Mouse (Mus musculus): ENCODE results near the gene Dapk1.

Dapk1 gene

GRCm38 (mm10) chr13:60744078-60744460, 142.3 kb downstream of the Dapk1 start:
- peak; percentile 93 for DNase-seq

- DNase-seq = no peak
These were observed 143.0 kb downstream of the Dapk1 start for GRCm38 (mm10) chr13:60744736-60745135.

DNA sequence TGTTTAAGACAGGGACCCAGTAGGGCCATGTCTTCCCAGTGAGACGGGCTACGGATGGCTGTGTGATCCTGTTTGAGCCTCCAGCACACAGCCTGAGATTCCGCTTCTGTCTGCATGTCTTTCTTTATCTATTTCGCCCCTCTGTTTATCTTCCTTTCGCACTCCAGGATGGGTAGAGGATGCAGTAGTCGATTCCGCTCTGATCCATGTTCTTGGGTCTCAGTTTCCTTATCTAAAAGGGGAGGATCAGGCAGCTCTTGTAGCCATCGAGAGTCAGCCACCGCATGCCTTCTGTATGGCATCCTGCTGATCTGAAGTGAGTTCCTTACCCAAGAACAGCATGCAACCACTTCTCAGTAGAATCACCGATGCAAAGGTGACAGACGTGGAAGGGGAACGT, 143.6 kb downstream of the Dapk1 start:
- DNase-seq = no peak

DNA sequence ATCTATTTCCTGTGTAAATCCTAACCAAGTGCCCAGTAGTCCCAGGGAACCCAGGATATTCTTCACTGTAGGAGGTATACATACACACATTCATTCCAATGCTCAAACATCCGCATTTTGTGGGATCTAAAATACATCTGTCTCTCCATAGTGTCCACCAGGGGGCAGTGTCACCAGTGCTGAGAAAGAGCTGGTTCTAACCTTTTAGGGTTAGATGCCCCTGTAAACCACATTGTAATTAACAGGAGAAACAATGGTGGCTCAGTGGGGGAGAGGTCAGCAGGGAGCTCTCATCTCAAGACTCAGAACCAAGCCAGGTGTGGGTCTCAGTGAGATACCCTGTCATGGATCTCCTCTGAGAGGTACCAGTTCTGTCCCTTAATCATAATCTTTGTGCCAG, 144.5 kb downstream of the Dapk1 start:
- DNase-seq = peak; percentile 51

- DNase-seq = no peak
These were observed 145.5 kb downstream of the Dapk1 start for GRCm38 (mm10) chr13:60747201-60747600.

- DNase-seq = no peak
These were observed 146.8 kb downstream of the Dapk1 start for GRCm38 (mm10) chr13:60748556-60748955.

DNA sequence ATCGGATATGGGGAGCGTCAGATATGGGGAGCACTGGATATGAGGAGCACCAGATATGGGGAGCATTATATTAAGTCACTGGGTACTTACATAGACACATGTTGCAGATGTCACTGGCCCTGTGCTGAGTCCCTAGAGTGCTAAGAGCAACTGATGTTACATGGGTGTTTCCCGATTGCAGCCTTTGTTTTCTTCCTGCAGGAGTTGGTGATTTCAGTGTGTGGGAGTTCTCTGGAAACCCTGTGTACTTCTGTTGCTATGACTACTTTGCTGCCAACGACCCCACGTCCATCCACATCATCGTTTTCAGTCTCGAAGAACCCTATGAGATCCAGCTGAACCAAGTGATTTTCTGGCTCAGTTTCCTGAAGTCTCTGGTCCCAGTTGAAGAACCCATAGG, 149.2 kb downstream of the Dapk1 start:
- DNase-seq = no peak

GRCm38 (mm10) chr13:60753216-60753615, 151.5 kb downstream of the Dapk1 start:
- DNase-seq = no peak

DNA sequence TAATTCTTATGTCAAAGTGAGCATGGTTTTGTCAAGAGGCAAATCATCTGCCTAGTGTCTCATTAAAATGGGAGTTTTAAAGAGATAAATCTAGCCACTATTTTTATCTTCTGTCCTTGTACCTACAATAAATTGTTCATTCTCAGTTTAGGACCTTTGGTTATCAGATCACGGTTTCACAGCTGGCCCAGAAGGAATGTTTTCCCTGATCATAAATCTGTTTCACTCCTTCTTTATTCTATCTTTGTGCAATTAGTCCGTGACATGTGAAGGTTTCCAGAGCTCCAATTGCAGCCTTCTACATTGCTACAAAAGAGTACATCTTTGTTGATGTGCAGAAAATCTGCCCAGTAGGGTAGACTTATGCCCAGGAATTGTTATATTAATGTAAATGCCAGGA, 153.5 kb downstream of the Dapk1 start:
- no peak for DNase-seq

- no peak for DNase-seq
These were observed 155.5 kb downstream of the Dapk1 start for GRCm38 (mm10) chr13:60757292-60757691.

DNA sequence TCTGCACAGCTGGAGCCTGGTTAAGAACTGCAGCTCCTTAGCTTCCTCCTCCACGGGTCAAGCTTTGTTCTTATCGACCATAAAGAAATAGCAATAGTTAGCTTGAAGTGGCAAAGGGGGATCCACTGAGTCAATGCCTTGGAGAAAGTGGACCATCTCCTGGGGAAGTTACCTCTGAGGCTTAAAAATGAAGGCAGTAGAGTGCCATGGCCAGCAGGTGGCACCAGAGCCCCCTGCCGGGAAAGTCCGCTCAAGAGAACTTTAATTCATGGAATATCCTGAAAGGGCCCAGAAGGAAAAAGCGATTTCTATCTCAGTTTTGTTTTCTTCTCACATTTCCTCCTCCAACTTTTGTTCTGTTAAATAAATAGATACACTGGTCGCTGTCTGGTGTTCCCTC, 157.4 kb downstream of the Dapk1 start:
- peak; percentile 65 for DNase-seq

GRCm38 (mm10) chr13:60760392-60760791, 158.6 kb downstream of the Dapk1 start:
- DNase-seq = no peak

GRCm38 (mm10) chr13:60761161-60761560, 159.4 kb downstream of the Dapk1 start:
- no peak for DNase-seq

DNA sequence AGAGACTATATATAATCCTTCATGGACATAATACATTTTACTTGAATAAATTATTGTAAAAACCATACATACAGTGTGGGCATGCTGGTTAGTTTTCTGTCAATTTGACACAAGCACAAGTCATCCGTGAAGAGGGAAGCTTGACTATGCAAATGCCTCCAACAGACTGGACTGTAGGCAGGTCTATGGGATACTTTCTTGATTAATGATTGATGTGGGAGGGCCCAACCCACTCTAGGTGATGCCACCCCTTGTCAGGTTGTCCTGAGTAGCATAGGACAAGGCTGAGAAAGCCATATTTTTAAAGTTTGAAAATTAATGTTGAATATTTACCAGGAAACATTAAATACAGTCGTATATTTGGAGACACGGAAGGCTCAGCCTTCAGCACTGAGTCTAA, 178.8 kb downstream of the Dapk1 start:
- DNase-seq = no peak

- no peak for DNase-seq
These were observed 181.6 kb downstream of the Dapk1 start for GRCm38 (mm10) chr13:60783301-60783700.

- no peak for DNase-seq
These were observed 184.5 kb downstream of the Dapk1 start, which contains the start of gene BC051665 for GRCm38 (mm10) chr13:60786264-60786663. Gene BC051665 (minus strand): TSS chr13:60786364.

- DNase-seq = no peak
These were observed 187.7 kb downstream of the Dapk1 start for GRCm38 (mm10) chr13:60789466-60789865.

DNA sequence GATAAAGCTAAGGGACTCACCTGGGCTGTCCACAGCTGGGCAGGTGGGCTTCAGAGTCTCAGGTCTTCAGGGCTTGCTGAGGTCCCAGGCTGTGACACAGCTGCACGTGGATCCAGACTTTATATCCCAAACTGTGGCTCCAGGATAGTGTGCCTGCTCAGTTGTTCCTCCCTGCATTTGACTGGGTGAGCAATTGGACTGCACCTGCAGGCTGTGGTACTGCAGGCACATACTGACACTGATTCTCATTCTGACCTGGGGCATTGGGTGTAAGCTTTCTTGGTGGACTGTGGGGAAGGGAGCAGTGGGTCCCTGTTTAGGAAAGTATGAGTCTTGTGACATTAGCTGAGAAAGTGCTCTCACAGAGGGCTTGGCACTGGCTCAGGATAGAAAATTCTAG, 201.0 kb downstream of the Dapk1 start, which contains the start of gene Ctsll3:
TSS of gene Ctsll3 (minus strand) at position 101 of the 400 bp plus-strand sequence.
- no peak for DNase-seq

DNA sequence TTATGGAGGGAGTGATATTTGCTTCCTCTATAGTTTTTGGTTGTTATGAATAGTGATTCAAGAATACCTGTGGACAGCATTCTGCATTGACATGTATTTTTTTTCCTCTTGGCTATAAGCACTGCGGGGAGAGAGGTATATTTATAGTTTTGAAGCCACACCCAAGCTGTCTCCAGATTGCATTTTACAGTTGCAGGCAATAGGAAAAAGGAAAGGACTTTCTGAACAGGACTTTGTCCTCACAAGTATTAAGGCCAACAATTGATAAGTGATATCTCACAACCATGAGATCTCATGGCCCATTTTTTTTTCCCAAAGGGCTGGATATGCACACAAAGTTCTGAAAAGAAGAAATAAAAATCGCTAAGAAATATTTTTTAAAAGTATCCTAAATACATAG, 207.9 kb downstream of the Dapk1 start:
- no peak for DNase-seq

- no peak for DNase-seq
These were observed 211.0 kb downstream of the Dapk1 start for GRCm38 (mm10) chr13:60812768-60813167.

Measured in lung, postnatal 14 days (tissue).